Mouse (Mus musculus) 3134 (cell line): ENCODE measurements around the gene Cela1.

Source experiments
- DNase-seq: peaks from one replicate; pipeline ENCODE4 v3.0.0-alpha.2; 2011; ENCODE audit warnings: low spot score; ENCODE audit not compliant: insufficient read length; ENCODE audit errors: extremely low read depth

Cela1 gene

GRCm38 (mm10) chr15:100706226-100706625 lies 18.5 kb upstream of the Cela1 start:
- DNase-seq, result no peak

GRCm38 (mm10) chr15:100705376-100705775 lies 17.7 kb upstream of the Cela1 start:
- DNase-seq, result no peak

- no peak for DNase-seq
These were observed 16.2 kb upstream of the Cela1 start for GRCm38 (mm10) chr15:100703913-100704312.

- DNase-seq, result no peak
These were observed 14.1 kb upstream of the Cela1 start for GRCm38 (mm10) chr15:100701856-100702255.

GRCm38 (mm10) chr15:100701108-100701507 lies 13.4 kb upstream of the Cela1 start:
- no peak for DNase-seq

- DNase-seq, result no peak
These were observed 12.7 kb upstream of the Cela1 start for GRCm38 (mm10) chr15:100700424-100700823.

GRCm38 (mm10) chr15:100699386-100699785 lies 11.7 kb upstream of the Cela1 start:
- no peak for DNase-seq

- DNase-seq, result no peak
These were observed 10.4 kb upstream of the Cela1 start for GRCm38 (mm10) chr15:100698078-100698477.

GRCm38 (mm10) chr15:100694406-100694805 lies 6.7 kb upstream of the Cela1 start:
- DNase-seq, result no peak

- DNase-seq, result no peak
These were observed 4.3 kb upstream of the Cela1 start for GRCm38 (mm10) chr15:100691990-100692389.

- DNase-seq, result peak; percentile 80
These were observed 732 bp downstream of the Cela1 start for GRCm38 (mm10) chr15:100686989-100687388.

GRCm38 (mm10) chr15:100686434-100686833 lies 1.3 kb downstream of the Cela1 start:
- peak; percentile 32 for DNase-seq

- no peak for DNase-seq
These were observed 1.9 kb downstream of the Cela1 start for GRCm38 (mm10) chr15:100685849-100686248.

GRCm38 (mm10) chr15:100685255-100685654 lies 2.5 kb downstream of the Cela1 start:
- DNase-seq, result no peak

- DNase-seq, result no peak
These were observed 3.3 kb downstream of the Cela1 start for GRCm38 (mm10) chr15:100684450-100684849.

GRCm38 (mm10) chr15:100683041-100683440 lies 4.7 kb downstream of the Cela1 start:
- DNase-seq, result peak; percentile 40

GRCm38 (mm10) chr15:100681770-100682169 lies 6.0 kb downstream of the Cela1 start:
- DNase-seq, result no peak

GRCm38 (mm10) chr15:100680381-100680780 lies 7.3 kb downstream of the Cela1 start:
- DNase-seq, result no peak

GRCm38 (mm10) chr15:100679005-100679404 lies 8.7 kb downstream of the Cela1 start:
- no peak for DNase-seq

- no peak for DNase-seq
These were observed 9.1 kb downstream of the Cela1 start for GRCm38 (mm10) chr15:100678581-100678980.

GRCm38 (mm10) chr15:100677675-100678074 lies 10.0 kb downstream of the Cela1 start:
- no peak for DNase-seq

GRCm38 (mm10) chr15:100676521-100676920 lies 11.2 kb downstream of the Cela1 start:
- no peak for DNase-seq

GRCm38 (mm10) chr15:100675486-100675885 lies 12.2 kb downstream of the Cela1 start:
- no peak for DNase-seq
